Comparison of ENCODE assay signal across 16 mouse cellular contexts in genomic region chr2:121995738-121996137, GRCm38 (mm10). TPM values are rescaled to one million over a fixed set of nuclear protein-coding genes. Genes with fewer than 3 reads are reported as not detected.
DNase-seq lines count a peak whose midpoint lies in the region; ATAC-seq and TF ChIP-seq lines count a peak whose summit lies in the region.
"Had no signal": no experiment of that assay in that cellular context is flagged by ENCODE, and none has a peak within 500 bp of the region (broad histone marks: within the 10 kb centered on the region; RNA-seq: fewer than 3 reads in every experiment).

No protein-coding gene starts in this region.

- H3K4me3 ChIP-seq in lung, postnatal 0 days (ENCODE audit: low read depth, low read length): no peak overlapping the region
- H3K4me3 ChIP-seq: forebrain, embryonic 13.5 days; stomach, embryonic 15.5 days had no signal

- no peaks in the 10 kb centered on the region for H3K4me1 ChIP-seq in lung, postnatal 0 days (ENCODE audit: insufficient read depth, low read depth, low read length)
- H3K4me1 ChIP-seq: forebrain, embryonic 13.5 days; stomach, embryonic 15.5 days had no signal

- 86% methylated on average over 1 of the region's 1 CpGs for WGBS in lung, postnatal 0 days

- no peak overlapping the region for H3K4me2 ChIP-seq in lung, postnatal 0 days (replicated peaks; ENCODE audit: low read depth, low read length)
- H3K4me2 ChIP-seq: forebrain, embryonic 13.5 days; stomach, embryonic 15.5 days had no signal

- 0 out of 2 replicates have a peak, but pooled peaks cover 3% of the 10 kb centered on the region for H3K36me3 ChIP-seq in lung, postnatal 0 days (ENCODE audit: insufficient read depth, low read length)
- H3K36me3 ChIP-seq in splenic B cell, adult 2 months (ENCODE audit: control insufficient read depth, insufficient read depth, low read length, poor library complexity, severe bottlenecking): peaks cover 4% of the 10 kb centered on the region
- H3K36me3 ChIP-seq: stomach, embryonic 15.5 days had no signal

- TF ChIP-seq EP300 in lung, postnatal 0 days (IDR thresholded peaks at IDR 0.05): no peak

- ATAC-seq in frontal cortex, adult (ENCODE audit: low TSS enrichment): peak; percentile 47; the same call in 1 of the 2 replicates
- no peak for ATAC-seq in lung, postnatal 0 days
- ATAC-seq: forebrain, embryonic 13.5 days; hindbrain, embryonic 16.5 days had no signal

- no peaks in the 10 kb centered on the region for H3K9me3 ChIP-seq in lung, postnatal 0 days (ENCODE audit: low read length)
- H3K9me3 ChIP-seq: forebrain, embryonic 13.5 days; stomach, embryonic 15.5 days had no signal

- H3K9ac ChIP-seq in lung, postnatal 0 days (replicated peaks; ENCODE audit: low read depth): no peak overlapping the region
- H3K9ac ChIP-seq: forebrain, embryonic 13.5 days; stomach, embryonic 15.5 days had no signal

- H3K27me3 ChIP-seq in lung, postnatal 0 days (replicated peaks; ENCODE audit: insufficient read depth, low read length): no peaks in the 10 kb centered on the region
- H3K27me3 ChIP-seq in splenic B cell, adult 2 months (ENCODE audit: control insufficient read depth, insufficient read depth, low read length, poor library complexity, severe bottlenecking): no peaks in the 10 kb centered on the region
- H3K27me3 ChIP-seq: forebrain, embryonic 13.5 days; stomach, embryonic 15.5 days had no signal

- DNase-seq in frontal cortex, postnatal 36 days (ENCODE audit: low spot score in 2 of 2): no peak
- peak; percentile 63 for DNase-seq in lung, postnatal 0 days (ENCODE audit: low spot score)
- DNase-seq in lung, postnatal 36 days: no peak
- DNase-seq in adipocyte (ENCODE audit: low spot score): peak; percentile 47
- peak; percentile 11 for DNase-seq in splenic B cell, adult 2 months (ENCODE audit: low read depth, low spot score)
- DNase-seq in adrenal gland, postnatal 4 days (ENCODE audit: low spot score in 2 of 2): no peak
- no peak for DNase-seq in testis, postnatal 14 days (ENCODE audit: low spot score)
- DNase-seq: adrenal gland, postnatal 36 days; cerebellum, postnatal 36 days; kidney, postnatal 4 days; left cerebral cortex, postnatal 4 days had no signal

- peak; percentile 53 for TF ChIP-seq CTCF in lung, postnatal 0 days (IDR thresholded peaks at IDR 0.05)

- no peak overlapping the region for H3K27ac ChIP-seq in lung, postnatal 0 days (ENCODE audit: low read length)
- H3K27ac ChIP-seq: forebrain, embryonic 13.5 days; stomach, embryonic 15.5 days had no signal

RNA-seq across cellular contexts. Expression of gene Eif3j1, which starts 32.6 kb away (rescaled TPM):
- polyA plus RNA-seq in lung, postnatal 0 days (2015; fragmentation: Nextera tagmentation; extraction: Ambion mirVana): 9.6 and 10.0 TPM in 2 replicates
- 10 to 100 TPM; 20.9 to 22.9 TPM for total RNA-seq in adrenal gland, postnatal 4 days (2021)

RNA-seq across cellular contexts. Expression of gene Mageb3, which starts 39.8 kb away (rescaled TPM):
- 0.05 and 0.17 TPM in 2 replicates for polyA plus RNA-seq in lung, postnatal 0 days (2015; fragmentation: Nextera tagmentation; extraction: Ambion mirVana)
- total RNA-seq in adrenal gland, postnatal 4 days (2021): under 1 TPM in 1 of 2 experiments, not detected in 1; 0.17 TPM
- total RNA-seq: adrenal gland, postnatal 36 days; heart, adult 8-10 months had no signal

RNA-seq across cellular contexts. Expression of gene Ctdspl2, which starts 39.9 kb away (rescaled TPM):
- polyA plus RNA-seq in lung, postnatal 0 days (2015; fragmentation: Nextera tagmentation; extraction: Ambion mirVana): 23.8 and 26.5 TPM in 2 replicates
- 10 to 100 TPM; 51.5 to 55.0 TPM for total RNA-seq in adrenal gland, postnatal 4 days (2021)

Comparison
In these comparisons a context has a peak if more than half of its experiments do, and no peak if none do; other contexts are left out.
1. DNase-seq: peak in lung, postnatal 0 days (single experiment), adipocyte (single experiment) and splenic B cell, adult 2 months (single experiment); none in frontal cortex, postnatal 36 days (0 of 2), lung, postnatal 36 days (single experiment), adrenal gland, postnatal 4 days (0 of 2) and testis, postnatal 14 days (single experiment).